Mouse (Mus musculus) embryonic facial prominence, embryonic 15.5 days (tissue): ENCODE measurements at regions not wholly inside any gene's neighbourhood (a gene's known extent, or its start where the extent isn't known, plus 50 kb on each side); places are given as distances from the start of the nearest gene placed in this dataset.

Source experiments
- ATAC-seq: fragments of 200-750 bp; cut with Nextera tagmentation; 2 replicates; pipeline ENCODE4 v1.8.0; 2017; ENCODE audit warnings: low read depth, moderate TSS enrichment; ENCODE audit not compliant: insufficient number of reproducible peaks, low FRiP score, low TSS enrichment
- H3K27ac ChIP-seq: fragments of 300-500 bp; sonication (generic); replicated peaks from 2 replicates; pipeline ENCODE4 v1.5.1; 2015; ENCODE audit warnings: mild to moderate bottlenecking, inconsistent platforms
- H3K27me3 ChIP-seq: fragments of 300-500 bp; sonication (generic); 2 replicates; pipeline ENCODE4 v1.6.1; 2015; ENCODE audit warnings: inconsistent platforms
- H3K36me3 ChIP-seq: fragments of 300-500 bp; sonication (generic); 2 replicates; pipeline ENCODE4 v1.6.1; 2015; ENCODE audit warnings: mild to moderate bottlenecking, inconsistent platforms
- H3K4me1 ChIP-seq: fragments of 300-500 bp; sonication (generic); 2 replicates; pipeline ENCODE4 v1.6.1; 2015; ENCODE audit warnings: inconsistent platforms
- H3K4me2 ChIP-seq: fragments of 300-500 bp; sonication (generic); replicated peaks from 2 replicates; pipeline ENCODE4 v1.6.1; 2015; ENCODE audit warnings: mild to moderate bottlenecking, inconsistent platforms
- H3K4me3 ChIP-seq: fragments of 300-500 bp; sonication (generic); replicated peaks from 2 replicates; pipeline ENCODE4 v1.5.1; 2015; ENCODE audit warnings: mild to moderate bottlenecking, inconsistent platforms
- H3K9ac ChIP-seq: fragments of 300-500 bp; sonication (generic); 2 replicates; pipeline ENCODE4 v1.6.1; 2015; ENCODE audit warnings: inconsistent platforms
- H3K9me3 ChIP-seq: fragments of 300-500 bp; sonication (generic); replicated peaks from 2 replicates; pipeline ENCODE4 v1.6.1; 2016; ENCODE audit warnings: inconsistent platforms
- WGBS: fragments of 180-500 bp; shearing (Covaris S2); methylation state at CpG from one replicate; pipeline ENCODE4 v1.1.7; 2015; 5-methylcytosine and 5-hydroxymethylcytosine counted together

DNA sequence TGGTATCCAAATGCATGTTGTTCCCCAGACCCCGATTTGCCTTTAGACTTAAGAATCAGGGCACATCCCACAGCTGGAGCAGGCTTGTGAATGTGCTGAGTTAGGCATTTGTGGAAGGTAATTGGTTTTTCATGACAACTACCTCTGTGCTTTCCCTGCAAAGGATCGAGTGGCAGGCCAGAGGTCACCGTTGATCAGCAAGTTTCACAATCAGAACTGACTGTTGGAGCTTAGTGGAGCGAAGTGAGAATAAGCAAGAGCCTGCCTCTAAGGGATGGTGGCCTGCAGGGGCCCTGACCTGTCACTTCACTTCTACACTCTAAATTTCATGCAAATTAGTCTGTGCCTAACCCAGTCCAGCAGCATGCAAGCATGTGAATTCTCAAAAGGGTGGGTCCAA is 270.7 kb downstream of the Ins1 start:
- Histone ChIP-seq H3K36me3 (no peaks in the 10 kb centered on the region), H3K27ac (no peak overlapping the region), H3K4me2 (no peak overlapping the region), H3K4me1 (no peaks in the 10 kb centered on the region), H3K9me3 (no peaks in the 10 kb centered on the region), H3K4me3 (no peak overlapping the region), H3K27me3 (no peaks in the 10 kb centered on the region), H3K9ac (no peak overlapping the region)
- no peak for ATAC-seq
- WGBS, result 16% methylated on average over 4 of the region's 4 CpGs

DNA sequence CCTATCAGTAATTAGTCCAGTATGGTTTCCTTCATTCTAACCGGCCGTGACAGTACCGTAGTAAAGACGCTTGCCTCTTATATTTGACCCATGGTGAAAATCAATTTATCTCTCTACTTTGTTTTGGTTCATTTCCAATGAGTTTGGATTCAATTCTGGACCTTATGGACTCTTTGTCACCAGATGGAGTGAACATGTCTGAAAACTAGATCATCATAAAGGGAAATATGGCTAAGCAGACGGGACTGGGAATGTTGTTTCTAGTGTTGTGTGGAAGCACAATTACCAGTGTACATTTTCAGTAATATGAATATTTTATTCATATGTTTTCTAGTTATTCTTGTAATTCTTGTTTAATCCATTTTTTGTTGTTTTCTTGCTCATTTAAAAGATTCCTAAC is 261.4 kb downstream of the Ins1 start:
- H3K27ac ChIP-seq, result no peak overlapping the region
- H3K36me3 ChIP-seq, result no peaks in the 10 kb centered on the region
- H3K4me1 ChIP-seq, result no peaks in the 10 kb centered on the region
- H3K4me2 ChIP-seq, result no peak overlapping the region
- ATAC-seq, result no peak
- no peak overlapping the region for H3K9ac ChIP-seq
- no peaks in the 10 kb centered on the region for H3K27me3 ChIP-seq
- 83% methylated on average over 5 of the region's 5 CpGs for WGBS
- H3K9me3 ChIP-seq, result no peaks in the 10 kb centered on the region
- no peak overlapping the region for H3K4me3 ChIP-seq

DNA sequence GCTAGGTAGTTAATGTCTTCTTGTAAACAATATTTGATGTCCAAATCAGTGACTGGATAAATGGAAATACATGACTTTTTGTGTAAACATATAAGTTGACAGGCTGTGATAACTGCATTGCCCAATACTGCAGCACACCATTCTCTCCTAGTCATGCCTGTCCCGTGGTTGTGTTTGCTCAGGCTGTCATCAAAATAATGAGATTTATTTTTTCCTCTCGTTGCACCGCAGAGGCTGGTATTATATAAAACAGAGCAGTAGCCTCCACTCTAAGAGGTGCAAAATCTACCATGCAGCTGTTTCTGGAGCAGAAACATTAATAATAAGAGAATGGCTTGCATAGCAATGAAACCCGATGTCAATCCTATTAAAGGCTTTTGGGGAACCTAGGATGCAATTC is 239.2 kb downstream of the Ins1 start:
- Histone ChIP-seq H3K4me1 (no peaks in the 10 kb centered on the region), H3K4me3 (no peak overlapping the region), H3K36me3 (no peaks in the 10 kb centered on the region), H3K4me2 (no peak overlapping the region), H3K9me3 (no peaks in the 10 kb centered on the region), H3K9ac (no peak overlapping the region), H3K27me3 (no peaks in the 10 kb centered on the region), H3K27ac (no peak overlapping the region)
- no peak for ATAC-seq
- WGBS, result 56% methylated on average over 4 of the region's 4 CpGs
